Mouse (Mus musculus) megakaryocyte, embryonic 14.5 days (primary cell): ENCODE results near the gene Cacnb1.

Source experiments
- FLI1 ChIP-seq: IDR thresholded peaks from 2 replicates; pipeline ENCODE4 v1.6.1; 2012; ENCODE audit warnings: low read length, inconsistent platforms, mixed read lengths
- GATA1 ChIP-seq: IDR thresholded peaks from 3 replicates; pipeline ENCODE4 v1.6.1; 2012; ENCODE audit warnings: mixed read lengths, low read length, inconsistent platforms, borderline replicate concordance

GRCm38 (mm10) chr11:97994539-97995100, 28.2 kb downstream of the Cacnb1 start:
- no peak for TF ChIP-seq GATA1
- TF ChIP-seq FLI1, result no peak
